Mouse (Mus musculus) forebrain, embryonic 13.5 days (tissue): ENCODE measurements around the gene Usp30. TPM values are rescaled to one million over a fixed set of nuclear protein-coding genes. Genes with fewer than 3 reads are reported as not detected.
A peak's percentile ranks its signal among the peaks of the same experiment; 100 is the strongest.

Source experiments
- ATAC-seq: fragments of 200-750 bp; cut with Nextera tagmentation; 2 replicates; pipeline ENCODE4 v1.8.0; 2017
- H3K27ac ChIP-seq: fragments of 300-500 bp; sonication (generic); 2 replicates; pipeline ENCODE4 v1.5.1; 2015; ENCODE audit warnings: inconsistent platforms, mild to moderate bottlenecking, moderate library complexity
- H3K27me3 ChIP-seq: fragments of 300-500 bp; sonication (generic); 2 replicates; pipeline ENCODE4 v1.6.1; 2015; ENCODE audit warnings: mild to moderate bottlenecking, inconsistent platforms
- H3K36me3 ChIP-seq: fragments of 300-500 bp; sonication (generic); 2 replicates; pipeline ENCODE4 v1.6.1; 2015; ENCODE audit warnings: mild to moderate bottlenecking, inconsistent platforms; ENCODE audit not compliant: poor library complexity, severe bottlenecking
- H3K4me1 ChIP-seq: fragments of 300-500 bp; sonication (generic); 2 replicates; pipeline ENCODE4 v1.6.1; 2015; ENCODE audit warnings: inconsistent platforms
- H3K4me2 ChIP-seq: fragments of 300-500 bp; sonication (generic); 2 replicates; pipeline ENCODE4 v1.6.1; 2015; ENCODE audit warnings: inconsistent platforms, mild to moderate bottlenecking, moderate library complexity
- H3K4me3 ChIP-seq: fragments of 300-500 bp; sonication (generic); 2 replicates; pipeline ENCODE4 v1.5.1; 2015; ENCODE audit warnings: mild to moderate bottlenecking, inconsistent platforms
- H3K9ac ChIP-seq: fragments of 300-500 bp; sonication (generic); 2 replicates; pipeline ENCODE4 v1.6.1; 2015; ENCODE audit warnings: mild to moderate bottlenecking, inconsistent platforms
- H3K9me3 ChIP-seq: fragments of 300-500 bp; sonication (generic); replicated peaks from 2 replicates; pipeline ENCODE4 v1.6.1; 2016; ENCODE audit warnings: inconsistent platforms
- WGBS: fragments of 180-500 bp; shearing (Covaris S2); methylation state at CpG from one replicate; pipeline ENCODE4 v1.1.7; 2015; 5-methylcytosine and 5-hydroxymethylcytosine counted together
- polyA plus RNA-seq: library from polyadenylated mRNA; unstranded; fragments of >200 nt; fragmentation: Nextera tagmentation; extraction: Ambion mirVana; gene quantifications from 2 replicates; pipeline ENCODE4 v1.2.1, GENCODE M21; 2015

The Usp30 gene
- polyA plus RNA-seq, 1 experiment from 2014 or later, result 16.2 TPM

DNA sequence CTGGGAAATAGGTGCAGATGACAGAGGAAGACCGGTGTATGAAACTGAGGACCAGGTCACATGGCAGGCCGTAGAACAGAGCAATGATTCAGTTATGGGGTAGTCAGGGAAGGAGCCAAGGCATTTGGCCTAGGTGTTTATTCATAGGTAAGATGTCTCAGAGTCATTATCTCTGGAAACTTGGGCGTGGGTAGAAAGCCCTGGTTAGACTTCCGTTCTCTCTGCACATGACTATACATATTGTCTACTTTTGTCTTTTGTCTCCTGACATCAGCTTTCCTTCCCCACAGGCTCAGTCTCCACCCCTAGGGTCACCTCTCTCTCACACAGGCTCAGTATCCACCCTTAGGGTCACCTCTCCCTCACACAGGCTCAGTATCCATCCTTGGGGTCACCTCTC lies 21.5 kb upstream of the Usp30 start:
- H3K9me3 ChIP-seq, result no peaks in the 10 kb centered on the region
- H3K4me2 ChIP-seq, result no peak overlapping the region
- ATAC-seq, result no peak
- 82% methylated on average over 4 of the region's 4 CpGs for WGBS
- peaks cover 39% of the 10 kb centered on the region for H3K36me3 ChIP-seq
- H3K27ac ChIP-seq, result no peak overlapping the region
- H3K27me3 ChIP-seq, result no peaks in the 10 kb centered on the region
- no peak overlapping the region for H3K4me3 ChIP-seq
- peaks cover 11% of the 10 kb centered on the region; the same call in 1 of the 2 replicates for H3K4me1 ChIP-seq
- no peak overlapping the region for H3K9ac ChIP-seq

DNA sequence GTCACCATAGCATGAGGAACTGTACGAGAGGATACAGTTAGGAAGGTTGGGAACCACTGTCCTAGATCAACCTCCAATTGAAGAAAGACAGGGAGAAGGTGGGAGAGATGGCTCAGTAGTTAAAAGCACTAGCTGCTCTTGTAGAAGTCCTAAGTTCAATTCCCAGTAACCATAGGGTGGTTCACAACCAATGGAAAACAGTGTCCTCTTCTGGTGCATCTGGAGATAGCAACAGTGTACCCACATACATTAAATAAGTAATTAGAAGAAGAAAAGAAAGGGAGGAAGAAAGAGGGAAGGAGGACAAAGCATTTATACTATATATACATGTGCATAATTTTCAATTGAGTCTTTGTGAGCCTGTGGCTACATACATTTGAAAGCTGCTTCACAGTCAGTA lies 20.1 kb upstream of the Usp30 start:
- Histone ChIP-seq H3K4me2 (no peak overlapping the region), H3K9ac (no peak overlapping the region), H3K36me3 (peaks cover 37% of the 10 kb centered on the region), H3K4me1 (peaks cover 11% of the 10 kb centered on the region; the same call in 1 of the 2 replicates), H3K27me3 (no peaks in the 10 kb centered on the region), H3K9me3 (no peaks in the 10 kb centered on the region), H3K4me3 (no peak overlapping the region), H3K27ac (no peak overlapping the region)
- ATAC-seq, result no peak
- WGBS, result 79% methylated on average over 1 of the region's 1 CpGs

GRCm38 (mm10) chr5:114046151-114046550 lies 19.1 kb upstream of the Usp30 start:
- Histone ChIP-seq H3K4me3 (no peak overlapping the region), H3K27ac (no peak overlapping the region), H3K9ac (no peak overlapping the region), H3K36me3 (peaks cover 43% of the 10 kb centered on the region), H3K9me3 (no peaks in the 10 kb centered on the region), H3K27me3 (no peaks in the 10 kb centered on the region), H3K4me1 (peaks cover 7% of the 10 kb centered on the region; the same call in 1 of the 2 replicates), H3K4me2 (no peak overlapping the region)
- ATAC-seq, result no peak
- WGBS, result 73% methylated on average over 3 of the region's 3 CpGs

DNA sequence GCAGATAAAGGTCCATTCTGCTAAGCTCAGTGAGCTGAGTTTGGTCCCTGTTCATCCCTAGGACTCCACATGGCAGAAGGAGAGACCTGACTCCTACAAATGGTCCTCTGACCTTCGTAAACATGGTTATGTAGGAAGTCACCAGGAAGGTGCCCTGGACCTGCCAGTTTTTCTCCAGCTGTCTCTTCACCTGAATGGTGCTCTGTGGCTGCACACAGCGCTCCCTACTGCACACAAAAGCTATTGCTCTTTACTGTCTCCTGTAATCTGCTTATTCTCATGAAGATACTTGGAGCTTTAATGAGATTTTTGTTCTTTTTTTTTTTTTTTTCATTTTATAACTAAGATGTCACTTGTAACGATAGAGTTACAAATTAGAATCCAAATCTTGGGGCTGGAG lies 18.7 kb upstream of the Usp30 start:
- Histone ChIP-seq H3K36me3 (peaks cover 41% of the 10 kb centered on the region), H3K4me1 (0 out of 2 replicates have a peak, but pooled peaks cover 2% of the 10 kb centered on the region), H3K4me2 (no peak overlapping the region), H3K4me3 (no peak overlapping the region), H3K9me3 (no peaks in the 10 kb centered on the region), H3K27me3 (no peaks in the 10 kb centered on the region), H3K9ac (no peak overlapping the region), H3K27ac (no peak overlapping the region)
- WGBS, result 57% methylated on average over 3 of the region's 3 CpGs
- no peak for ATAC-seq

GRCm38 (mm10) chr5:114047182-114047581 lies 18.1 kb upstream of the Usp30 start:
- Histone ChIP-seq H3K4me3 (no peak overlapping the region), H3K9ac (no peak overlapping the region), H3K27ac (no peak overlapping the region), H3K27me3 (no peaks in the 10 kb centered on the region), H3K9me3 (no peaks in the 10 kb centered on the region), H3K4me1 (0 out of 2 replicates have a peak, but pooled peaks cover 1% of the 10 kb centered on the region), H3K4me2 (no peak overlapping the region), H3K36me3 (peaks cover 36% of the 10 kb centered on the region)
- WGBS, result 82% methylated on average over 5 of the region's 5 CpGs
- no peak for ATAC-seq

GRCm38 (mm10) chr5:114048731-114049308 lies 16.4 kb upstream of the Usp30 start:
- Histone ChIP-seq H3K4me2 (no peak overlapping the region), H3K27ac (no peak overlapping the region), H3K9ac (no peak overlapping the region), H3K9me3 (no peaks in the 10 kb centered on the region), H3K27me3 (no peaks in the 10 kb centered on the region), H3K4me3 (no peak overlapping the region), H3K4me1 (0 out of 2 replicates have a peak, but pooled peaks cover 4% of the 10 kb centered on the region), H3K36me3 (peaks cover 32% of the 10 kb centered on the region)
- WGBS, result 62% methylated on average over 12 of the region's 12 CpGs
- no peak for ATAC-seq

DNA sequence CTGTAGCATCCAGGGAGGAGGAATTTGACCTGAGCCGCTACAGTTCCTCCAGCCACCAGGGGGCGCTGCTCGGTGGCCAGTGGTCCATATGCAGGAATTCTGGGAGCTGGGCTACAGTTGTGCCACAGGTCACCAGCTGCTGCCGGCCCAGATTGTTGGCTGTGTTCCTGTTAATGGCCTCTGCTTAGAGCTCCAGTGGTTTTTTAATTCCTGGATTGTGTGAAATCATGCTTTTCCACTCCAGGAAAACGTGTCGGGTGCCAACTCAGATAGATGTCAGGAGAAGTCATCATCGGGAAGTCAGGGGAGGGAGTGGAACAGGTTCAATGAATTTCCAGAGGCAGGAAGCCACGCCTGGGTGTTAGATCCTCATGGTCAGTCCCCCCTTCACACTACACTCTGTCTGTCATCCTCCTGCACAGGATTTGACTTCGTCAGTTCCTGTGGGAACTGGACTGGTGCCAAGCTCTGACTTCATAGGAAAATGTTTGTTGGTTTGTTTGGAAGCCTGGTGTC lies 13.0 kb upstream of the Usp30 start:
- Histone ChIP-seq H3K4me1 (0 out of 2 replicates have a peak, but pooled peaks cover 4% of the 10 kb centered on the region), H3K9me3 (no peaks in the 10 kb centered on the region), H3K27ac (no peak overlapping the region), H3K9ac (no peak overlapping the region), H3K4me2 (peak overlapping the region; percentile 33), H3K4me3 (no peak overlapping the region), H3K36me3 (peaks cover 37% of the 10 kb centered on the region; the same call in 1 of the 2 replicates), H3K27me3 (no peaks in the 10 kb centered on the region)
- WGBS, result 32% methylated on average over 9 of the region's 9 CpGs
- no peak for ATAC-seq

GRCm38 (mm10) chr5:114057129-114057731 lies 8.0 kb upstream of the Usp30 start:
- Histone ChIP-seq H3K4me3 (no peak overlapping the region), H3K27me3 (no peaks in the 10 kb centered on the region), H3K9ac (no peak overlapping the region), H3K9me3 (no peaks in the 10 kb centered on the region), H3K36me3 (peaks cover 40% of the 10 kb centered on the region), H3K4me2 (no peak overlapping the region), H3K27ac (no peak overlapping the region), H3K4me1 (0 out of 2 replicates have a peak, but pooled peaks cover 2% of the 10 kb centered on the region)
- no peak for ATAC-seq
- WGBS, result 74% methylated on average over 9 of the region's 9 CpGs

DNA sequence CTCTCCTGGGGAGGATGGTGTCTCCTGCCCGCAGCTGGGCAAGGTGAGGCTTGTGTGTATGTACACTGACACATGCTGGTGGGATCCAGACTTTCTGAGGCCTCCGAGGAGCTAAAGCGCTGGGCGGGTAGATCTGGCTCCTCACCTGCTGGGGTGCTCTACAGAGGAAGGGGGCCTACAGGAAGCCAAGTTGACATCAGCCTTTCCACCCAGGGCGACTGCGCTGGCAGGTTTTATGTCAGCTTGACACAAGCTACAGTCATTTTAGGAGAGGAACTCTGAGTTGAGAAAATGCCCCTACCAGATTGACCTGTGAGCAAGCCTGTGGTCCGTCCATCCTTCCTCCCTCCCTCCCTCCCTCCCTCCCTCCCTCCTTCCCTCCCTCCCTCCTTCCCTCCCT lies 3.6 kb upstream of the Usp30 start:
- H3K4me1 ChIP-seq, result no peaks in the 10 kb centered on the region
- H3K4me3 ChIP-seq, result no peak overlapping the region
- no peak for ATAC-seq
- peaks cover 35% of the 10 kb centered on the region for H3K36me3 ChIP-seq
- H3K27me3 ChIP-seq, result no peaks in the 10 kb centered on the region
- H3K9me3 ChIP-seq, result no peaks in the 10 kb centered on the region
- 53% methylated on average over 7 of the region's 7 CpGs for WGBS
- no peak overlapping the region for H3K4me2 ChIP-seq
- H3K27ac ChIP-seq, result no peak overlapping the region
- no peak overlapping the region for H3K9ac ChIP-seq

- Histone ChIP-seq H3K27me3 (no peaks in the 10 kb centered on the region), H3K4me3 (no peak overlapping the region), H3K4me2 (no peak overlapping the region), H3K27ac (no peak overlapping the region), H3K9me3 (no peaks in the 10 kb centered on the region), H3K9ac (no peak overlapping the region), H3K36me3 (peaks cover 28% of the 10 kb centered on the region), H3K4me1 (no peaks in the 10 kb centered on the region)
- 59% methylated on average over 4 of the region's 4 CpGs for WGBS
- peak; percentile 45; the same call in 1 of the 2 replicates for ATAC-seq
Measured at GRCm38 (mm10) chr5:114063958-114064357, 1.3 kb upstream of the Usp30 start.

GRCm38 (mm10) chr5:114066601-114067000 lies 1.3 kb downstream of the Usp30 start:
- WGBS, result 51% methylated on average over 6 of the region's 6 CpGs
- peaks cover 5% of the 10 kb centered on the region; the same call in 1 of the 2 replicates for H3K9me3 ChIP-seq
- H3K36me3 ChIP-seq, result peaks cover 19% of the 10 kb centered on the region
- H3K4me1 ChIP-seq, result no peaks in the 10 kb centered on the region
- H3K4me3 ChIP-seq, result no peak overlapping the region
- ATAC-seq, result no peak
- H3K9ac ChIP-seq, result no peak overlapping the region
- no peak overlapping the region for H3K4me2 ChIP-seq
- no peaks in the 10 kb centered on the region for H3K27me3 ChIP-seq
- no peak overlapping the region for H3K27ac ChIP-seq

- Histone ChIP-seq H3K27me3 (no peaks in the 10 kb centered on the region), H3K9ac (no peak overlapping the region), H3K4me2 (no peak overlapping the region), H3K4me3 (no peak overlapping the region), H3K4me1 (no peaks in the 10 kb centered on the region), H3K9me3 (peaks cover 5% of the 10 kb centered on the region; the same call in 1 of the 2 replicates), H3K36me3 (peaks cover 18% of the 10 kb centered on the region), H3K27ac (no peak overlapping the region)
- no peak for ATAC-seq
- WGBS, result 76% methylated on average over 9 of the region's 9 CpGs
Measured at GRCm38 (mm10) chr5:114067543-114067942, 2.3 kb downstream of the Usp30 start.
